Mouse (Mus musculus) ES-E14 (cell line): ENCODE measurements around the gene Smpd3.

Experiments used
- MAFK ChIP-seq: IDR thresholded peaks from 2 replicates; pipeline ENCODE4 v1.6.1; 2014; ENCODE audit warnings: mild to moderate bottlenecking, low read depth, low read length, inconsistent platforms; ENCODE audit not compliant: insufficient read depth
- ZC3H11A ChIP-seq: IDR thresholded peaks from 2 replicates; pipeline ENCODE4 v1.6.1; 2012; ENCODE audit warnings: low read depth, mild to moderate bottlenecking, inconsistent platforms, low read length, borderline replicate concordance
- ZNF384 ChIP-seq: IDR thresholded peaks from 2 replicates; pipeline ENCODE4 v1.6.1; 2012; ENCODE audit warnings: low read depth, low read length, inconsistent platforms

DNA sequence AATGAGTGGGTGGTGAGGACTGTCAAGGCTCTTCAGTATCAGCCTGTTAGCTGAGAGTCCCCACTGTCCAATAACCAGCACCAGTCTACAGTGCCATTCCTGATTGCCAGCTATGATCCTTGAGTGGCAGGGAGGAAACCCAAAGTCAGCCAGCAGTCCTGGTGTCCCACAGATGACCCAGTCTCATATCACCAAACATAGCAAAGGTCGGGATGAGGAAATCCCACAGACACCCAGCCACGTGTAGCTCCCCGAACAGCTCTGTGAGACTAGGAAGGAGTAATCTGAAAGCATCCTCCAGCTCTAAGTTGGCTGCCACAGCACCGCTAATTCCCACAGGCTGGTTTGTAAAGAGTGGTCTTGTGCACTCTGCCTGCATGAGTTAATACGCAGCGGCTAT lies 33.5 kb downstream of the Smpd3 start:
- no peak for TF ChIP-seq ZNF384
- no peak for TF ChIP-seq MAFK
- no peak for TF ChIP-seq ZC3H11A
